Comparison of ENCODE assay signal across 18 mouse cellular contexts in genomic region chr13:109645910-109646284, GRCm38 (mm10).
A peak's percentile ranks its signal among the peaks of the same experiment; 100 is the strongest.
DNase-seq lines count a peak whose midpoint lies in the region; ATAC-seq and TF ChIP-seq lines count a peak whose summit lies in the region.
"Had no signal": no experiment of that assay in that cellular context is flagged by ENCODE, and none has a peak within 500 bp of the region (broad histone marks: within the 10 kb centered on the region; RNA-seq: fewer than 3 reads in every experiment).

No protein-coding gene starts in this region.

- no peaks in the 10 kb centered on the region for H3K36me3 ChIP-seq in heart, embryonic 10.5 days
- no peaks in the 10 kb centered on the region for H3K36me3 ChIP-seq in hindbrain, embryonic 10.5 days
- no peaks in the 10 kb centered on the region for H3K36me3 ChIP-seq in hindbrain, postnatal 0 days (ENCODE audit: insufficient read depth, low read length)
- H3K36me3 ChIP-seq in embryonic facial prominence, embryonic 12.5 days: no peaks in the 10 kb centered on the region
- H3K36me3 ChIP-seq in liver, embryonic 13.5 days: no peaks in the 10 kb centered on the region
- H3K36me3 ChIP-seq: limb, embryonic 13.5 days; midbrain, embryonic 13.5 days; stomach, embryonic 15.5 days had no signal

- no peak overlapping the region for H3K4me3 ChIP-seq in heart, embryonic 10.5 days
- H3K4me3 ChIP-seq in hindbrain, embryonic 10.5 days: no peak overlapping the region
- H3K4me3 ChIP-seq in hindbrain, postnatal 0 days (ENCODE audit: low read length): no peak overlapping the region
- H3K4me3 ChIP-seq in embryonic facial prominence, embryonic 12.5 days: no peak overlapping the region
- 0 out of 2 replicates have a peak overlapping the region, but pooled peaks have one; percentile 2 for H3K4me3 ChIP-seq in liver, embryonic 13.5 days (replicated peaks)
- H3K4me3 ChIP-seq: forebrain, embryonic 13.5 days; limb, embryonic 13.5 days; midbrain, embryonic 13.5 days; stomach, embryonic 15.5 days had no signal

- WGBS in heart, embryonic 10.5 days: 75% methylated on average over 6 of the region's 6 CpGs
- 67% methylated on average over 6 of the region's 6 CpGs for WGBS in hindbrain, embryonic 10.5 days
- WGBS in hindbrain, postnatal 0 days: 27% methylated on average over 6 of the region's 6 CpGs
- WGBS in embryonic facial prominence, embryonic 12.5 days: 34% methylated on average over 6 of the region's 6 CpGs
- WGBS in liver, embryonic 13.5 days (ENCODE audit: insufficient replicate concordance): 54% methylated on average over 6 of the region's 6 CpGs

- DNase-seq in heart, embryonic 10.5 days (ENCODE audit: low spot score): no peak
- no peak for DNase-seq in heart, adult 8-10 months (ENCODE audit: low spot score)
- no peak for DNase-seq in hindbrain, embryonic 10.5 days (ENCODE audit: low spot score)
- no peak for DNase-seq in hindbrain, postnatal 0 days (ENCODE audit: low spot score)
- DNase-seq in liver, embryonic 13.5 days: no peak
- no peak for DNase-seq in cerebellum, postnatal 14 days
- DNase-seq in spleen, postnatal 36 days (ENCODE audit: low spot score in 2 of 2): no peak
- DNase-seq: adrenal gland, adult 8-10 months; cerebellum, adult 11 months; cerebellum, postnatal 36 days; kidney, postnatal 4 days; spleen, adult 18-20 months had no signal

- peak overlapping the region; percentile 30; the same call in 1 of the 2 replicates for H3K27ac ChIP-seq in heart, embryonic 10.5 days
- H3K27ac ChIP-seq in hindbrain, embryonic 10.5 days: peak overlapping the region; percentile 45; the same call in 1 of the 2 replicates
- H3K27ac ChIP-seq in hindbrain, postnatal 0 days: no peak overlapping the region
- H3K27ac ChIP-seq in embryonic facial prominence, embryonic 12.5 days: no peak overlapping the region
- H3K27ac ChIP-seq in liver, embryonic 13.5 days: peak overlapping the region; percentile 91
- H3K27ac ChIP-seq: forebrain, embryonic 13.5 days; limb, embryonic 13.5 days; stomach, embryonic 15.5 days had no signal

- peaks cover 70% of the 10 kb centered on the region for H3K4me1 ChIP-seq in heart, embryonic 10.5 days
- peaks cover 34% of the 10 kb centered on the region for H3K4me1 ChIP-seq in hindbrain, embryonic 10.5 days (replicated peaks)
- no peaks in the 10 kb centered on the region for H3K4me1 ChIP-seq in hindbrain, postnatal 0 days (ENCODE audit: insufficient read depth, low read length)
- peaks cover 5% of the 10 kb centered on the region for H3K4me1 ChIP-seq in embryonic facial prominence, embryonic 12.5 days
- peaks cover 90% of the 10 kb centered on the region for H3K4me1 ChIP-seq in liver, embryonic 13.5 days (replicated peaks)
- H3K4me1 ChIP-seq: stomach, embryonic 15.5 days had no signal

- no peak for ATAC-seq in hindbrain, postnatal 0 days
- ATAC-seq in embryonic facial prominence, embryonic 12.5 days (ENCODE audit: insufficient number of reproducible peaks, insufficient read depth, low FRiP score, low TSS enrichment): no peak
- 0 out of 2 replicates have a peak, but pooled peaks have one; percentile 0 for ATAC-seq in liver, embryonic 13.5 days (ENCODE audit: low read depth)
- ATAC-seq: forebrain, embryonic 13.5 days; midbrain, embryonic 13.5 days had no signal

- no peaks in the 10 kb centered on the region for H3K27me3 ChIP-seq in heart, embryonic 10.5 days (ENCODE audit: insufficient read depth, poor library complexity, severe bottlenecking)
- no peaks in the 10 kb centered on the region for H3K27me3 ChIP-seq in hindbrain, embryonic 10.5 days (ENCODE audit: insufficient read depth, poor library complexity, severe bottlenecking)
- no peaks in the 10 kb centered on the region for H3K27me3 ChIP-seq in hindbrain, postnatal 0 days (ENCODE audit: insufficient read depth, low read length)
- peaks cover 7% of the 10 kb centered on the region; the same call in 1 of the 2 replicates for H3K27me3 ChIP-seq in embryonic facial prominence, embryonic 12.5 days
- H3K27me3 ChIP-seq in liver, embryonic 13.5 days: no peaks in the 10 kb centered on the region
- H3K27me3 ChIP-seq: CH12.LX; forebrain, embryonic 13.5 days; limb, embryonic 13.5 days; midbrain, embryonic 13.5 days; stomach, embryonic 15.5 days had no signal

- no peak for TF ChIP-seq CTCF in hindbrain, postnatal 0 days (IDR thresholded peaks at IDR 0.05; ENCODE audit: low read depth)

- no peak overlapping the region for H3K9ac ChIP-seq in hindbrain, postnatal 0 days (replicated peaks; ENCODE audit: low read length)
- H3K9ac ChIP-seq in embryonic facial prominence, embryonic 12.5 days: no peak overlapping the region
- peak overlapping the region; percentile 54; the same call in 1 of the 2 replicates for H3K9ac ChIP-seq in liver, embryonic 13.5 days
- H3K9ac ChIP-seq: forebrain, embryonic 13.5 days; limb, embryonic 13.5 days; stomach, embryonic 15.5 days had no signal

- no peaks in the 10 kb centered on the region for H3K9me3 ChIP-seq in heart, embryonic 10.5 days
- H3K9me3 ChIP-seq in hindbrain, embryonic 10.5 days: no peaks in the 10 kb centered on the region
- H3K9me3 ChIP-seq in hindbrain, postnatal 0 days (ENCODE audit: low read length): no peaks in the 10 kb centered on the region
- no peaks in the 10 kb centered on the region for H3K9me3 ChIP-seq in embryonic facial prominence, embryonic 12.5 days
- H3K9me3 ChIP-seq in liver, embryonic 13.5 days (replicated peaks): no peaks in the 10 kb centered on the region
- H3K9me3 ChIP-seq: forebrain, embryonic 13.5 days; limb, embryonic 13.5 days; midbrain, embryonic 13.5 days; stomach, embryonic 15.5 days had no signal

- no peak overlapping the region for H3K4me2 ChIP-seq in hindbrain, postnatal 0 days (ENCODE audit: low read depth, low read length)
- peak overlapping the region; percentile 18; the same call in 1 of the 2 replicates for H3K4me2 ChIP-seq in embryonic facial prominence, embryonic 12.5 days (replicated peaks)
- H3K4me2 ChIP-seq in liver, embryonic 13.5 days: peak overlapping the region; percentile 44
- H3K4me2 ChIP-seq: forebrain, embryonic 13.5 days; limb, embryonic 13.5 days; midbrain, embryonic 13.5 days; stomach, embryonic 15.5 days had no signal

Comparison
In these comparisons a context has a peak if more than half of its experiments do, and no peak if none do; other contexts are left out.
1. H3K27ac ChIP-seq: peak in heart, embryonic 10.5 days (single experiment), hindbrain, embryonic 10.5 days (single experiment) and liver, embryonic 13.5 days (single experiment); none in hindbrain, postnatal 0 days (single experiment) and embryonic facial prominence, embryonic 12.5 days (single experiment).